Mouse (Mus musculus): Measurements from ENCODE around the gene Reps2. TPM values are rescaled to one million over a fixed set of nuclear protein-coding genes. Genes with fewer than 3 reads are reported as not detected.

Reps2 gene
- polyA plus RNA-seq, 1 experiment from 2014 or later: 4.3 TPM

DNA sequence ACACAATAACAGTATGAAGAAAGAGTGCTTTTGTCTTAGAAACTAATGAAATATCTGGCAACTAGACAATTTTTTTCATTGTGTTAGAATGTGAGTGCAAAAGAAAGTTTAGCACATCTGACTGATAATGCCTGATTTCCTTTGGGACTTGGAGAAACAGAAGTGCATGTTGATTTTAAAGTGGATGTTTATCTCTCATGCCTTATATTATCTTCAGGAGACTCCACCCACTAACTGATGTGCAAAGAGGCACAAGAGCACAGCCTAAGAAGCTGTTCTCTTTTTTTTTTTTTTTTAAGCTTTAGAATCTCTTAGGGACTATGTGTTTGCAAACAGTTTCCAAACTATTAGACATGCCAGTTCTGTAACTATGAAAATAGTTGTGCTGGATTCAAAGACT, 7.7 kb upstream of the Reps2 start:
- Histone ChIP-seq H3K4me3 (replicated peaks; ENCODE audit: low read depth, low read length) (no peak overlapping the region), H3K9me3 (ENCODE audit: control insufficient read depth, low read length) (no peaks in the 10 kb centered on the region), H3K4me2 (ENCODE audit: low read length) (no peak overlapping the region), H3K36me3 (ENCODE audit: control insufficient read depth, insufficient read depth, low read length) (no peaks in the 10 kb centered on the region), H3K27ac (replicated peaks; ENCODE audit: low read depth, low read length) (no peak overlapping the region), H3K27me3 (ENCODE audit: control insufficient read depth, insufficient read depth, low read length) (no peaks in the 10 kb centered on the region), H3K4me1 (ENCODE audit: control insufficient read depth, insufficient read depth, low read length) (no peaks in the 10 kb centered on the region), H3K9ac (replicated peaks; ENCODE audit: low read length) (no peak overlapping the region)
- no peak for ATAC-seq (ENCODE audit: low FRiP score, low TSS enrichment)
- no peak for DNase-seq

DNA sequence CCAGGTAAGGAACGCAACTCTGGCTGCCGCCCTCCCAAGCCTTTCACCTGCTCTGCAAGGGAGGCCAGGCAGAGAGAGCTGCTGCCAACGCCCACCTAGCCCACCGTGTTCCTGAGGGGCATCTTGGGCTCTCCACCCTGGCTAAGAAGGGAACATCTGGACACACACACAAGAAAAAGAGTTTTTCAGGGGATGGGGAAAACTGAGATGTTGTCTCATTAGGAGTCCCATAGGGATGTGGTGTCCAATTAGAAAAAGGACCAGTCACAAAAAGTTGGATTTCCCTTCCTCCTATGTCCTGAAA, 292 bp upstream of the Reps2 start:
- H3K4me3 ChIP-seq (replicated peaks; ENCODE audit: low read depth, low read length): peak overlapping the region; percentile 56
- no peak overlapping the region for H3K9ac ChIP-seq (replicated peaks; ENCODE audit: low read length)
- no peaks in the 10 kb centered on the region for H3K36me3 ChIP-seq (ENCODE audit: control insufficient read depth, insufficient read depth, low read length)
- ATAC-seq (ENCODE audit: low FRiP score, low TSS enrichment): no peak
- WGBS: 24% methylated on average over 4 of the region's 4 CpGs
- no peaks in the 10 kb centered on the region; the same call in 1 of the 2 replicates for H3K27me3 ChIP-seq (ENCODE audit: control insufficient read depth, insufficient read depth, low read length)
- no peak for DNase-seq
- no peak overlapping the region for H3K27ac ChIP-seq (replicated peaks; ENCODE audit: low read depth, low read length)
- no peaks in the 10 kb centered on the region for H3K9me3 ChIP-seq (ENCODE audit: control insufficient read depth, low read length)
- H3K4me1 ChIP-seq (ENCODE audit: control insufficient read depth, insufficient read depth, low read length): no peaks in the 10 kb centered on the region
- peak overlapping the region; percentile 57 for H3K4me2 ChIP-seq (ENCODE audit: low read length)

DNA sequence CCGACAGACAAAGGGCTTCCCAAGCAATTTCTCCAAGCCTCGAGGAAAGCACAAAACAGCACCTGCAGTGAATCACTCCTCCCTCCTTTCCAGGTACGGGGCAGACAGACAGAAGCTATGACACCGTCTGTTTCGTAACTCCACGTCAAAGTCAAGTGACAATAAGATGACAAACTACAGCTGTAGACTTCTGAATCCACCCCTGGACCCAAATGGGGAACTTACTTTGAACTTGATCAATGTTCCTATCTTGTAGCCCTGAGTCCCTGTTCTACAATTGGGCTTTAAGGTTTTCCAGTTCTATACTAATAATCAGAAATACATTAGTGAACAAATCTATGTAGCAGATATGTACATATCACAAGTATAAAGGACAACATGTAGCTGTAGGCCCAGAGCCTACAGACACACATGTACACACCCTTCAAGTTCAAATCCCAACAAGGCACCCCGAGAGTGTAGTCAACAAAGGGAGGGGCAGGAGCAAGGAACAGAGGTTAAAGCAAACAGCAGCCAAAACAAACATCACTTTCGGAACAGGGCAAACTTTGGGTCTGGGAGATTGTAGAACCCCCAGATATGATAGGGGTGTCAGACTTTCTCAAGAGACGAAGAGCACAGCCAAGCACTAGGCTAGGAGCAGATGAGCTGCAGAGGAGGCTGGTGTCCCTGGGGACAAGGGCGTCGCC, 903 bp downstream of the Reps2 start:
- 55% methylated on average over 11 of the region's 11 CpGs for WGBS
- peak overlapping the region; percentile 57 for H3K4me2 ChIP-seq (ENCODE audit: low read length)
- no peak for ATAC-seq (ENCODE audit: low FRiP score, low TSS enrichment)
- peak overlapping the region; percentile 56 for H3K4me3 ChIP-seq (replicated peaks; ENCODE audit: low read depth, low read length)
- H3K27me3 ChIP-seq (ENCODE audit: control insufficient read depth, insufficient read depth, low read length): no peaks in the 10 kb centered on the region; the same call in 1 of the 2 replicates
- H3K36me3 ChIP-seq (ENCODE audit: control insufficient read depth, insufficient read depth, low read length): no peaks in the 10 kb centered on the region
- DNase-seq: peak; percentile 47
- no peaks in the 10 kb centered on the region for H3K9me3 ChIP-seq (ENCODE audit: control insufficient read depth, low read length)
- peak overlapping the region; percentile 63 for H3K9ac ChIP-seq (replicated peaks; ENCODE audit: low read length)
- no peak overlapping the region for H3K27ac ChIP-seq (replicated peaks; ENCODE audit: low read depth, low read length)
- H3K4me1 ChIP-seq (ENCODE audit: control insufficient read depth, insufficient read depth, low read length): no peaks in the 10 kb centered on the region

DNA sequence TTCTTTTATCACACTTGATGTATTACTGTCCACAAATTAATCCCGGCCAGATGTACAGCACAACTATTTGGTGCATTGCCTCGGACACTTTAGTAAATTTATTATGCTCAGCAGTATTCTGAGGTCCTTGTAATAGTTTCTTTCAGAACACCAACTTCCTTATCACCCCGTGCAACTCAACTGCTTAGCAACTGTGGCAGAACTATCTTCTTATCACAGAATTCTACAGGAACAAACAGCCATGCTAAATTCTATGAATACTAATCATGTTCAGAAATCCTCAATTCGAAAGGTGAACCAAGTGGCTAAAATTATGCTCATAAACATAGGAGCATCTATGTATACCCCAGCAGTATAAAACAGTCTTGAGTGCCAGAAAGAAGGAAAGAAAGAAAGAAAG, 1.7 kb downstream of the Reps2 start:
- Histone ChIP-seq H3K9me3 (ENCODE audit: control insufficient read depth, low read length) (no peaks in the 10 kb centered on the region), H3K9ac (replicated peaks; ENCODE audit: low read length) (no peak overlapping the region), H3K4me3 (replicated peaks; ENCODE audit: low read depth, low read length) (peak overlapping the region; percentile 56), H3K4me1 (ENCODE audit: control insufficient read depth, insufficient read depth, low read length) (no peaks in the 10 kb centered on the region), H3K27me3 (ENCODE audit: control insufficient read depth, insufficient read depth, low read length) (no peaks in the 10 kb centered on the region; the same call in 1 of the 2 replicates), H3K36me3 (ENCODE audit: control insufficient read depth, insufficient read depth, low read length) (no peaks in the 10 kb centered on the region), H3K4me2 (ENCODE audit: low read length) (peak overlapping the region; percentile 57), H3K27ac (replicated peaks; ENCODE audit: low read depth, low read length) (no peak overlapping the region)
- ATAC-seq (ENCODE audit: low FRiP score, low TSS enrichment) (no peak), DNase-seq (no peak)
- 77% methylated on average over 4 of the region's 4 CpGs for WGBS

DNA sequence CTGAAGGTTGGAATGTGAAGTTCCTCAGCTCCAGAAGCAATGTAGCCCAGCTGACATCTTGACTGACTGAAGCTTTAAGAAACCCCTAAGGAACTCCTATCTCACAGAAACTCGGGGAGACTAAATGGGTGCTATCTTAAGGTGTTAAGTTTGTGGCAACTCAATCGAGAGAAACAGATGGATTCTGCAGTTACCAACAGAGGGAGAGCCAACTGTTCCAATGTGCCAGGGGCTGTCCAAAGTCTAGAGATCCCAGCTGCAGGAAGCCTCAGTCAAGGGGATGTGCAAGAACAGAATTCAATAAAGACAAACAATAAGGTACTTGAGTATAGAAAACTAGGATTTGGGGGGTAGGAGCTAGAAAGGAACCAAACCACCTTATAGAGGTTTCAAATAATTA, 8.3 kb downstream of the Reps2 start:
- H3K4me2 ChIP-seq (ENCODE audit: low read length): no peak overlapping the region
- H3K9me3 ChIP-seq (ENCODE audit: control insufficient read depth, low read length): no peaks in the 10 kb centered on the region
- H3K4me1 ChIP-seq (ENCODE audit: control insufficient read depth, insufficient read depth, low read length): no peaks in the 10 kb centered on the region
- ATAC-seq (ENCODE audit: low FRiP score, low TSS enrichment): no peak
- H3K27ac ChIP-seq (replicated peaks; ENCODE audit: low read depth, low read length): no peak overlapping the region
- 73% methylated on average over 2 of the region's 2 CpGs for WGBS
- no peak overlapping the region for H3K4me3 ChIP-seq (replicated peaks; ENCODE audit: low read depth, low read length)
- no peak overlapping the region for H3K9ac ChIP-seq (replicated peaks; ENCODE audit: low read length)
- H3K36me3 ChIP-seq (ENCODE audit: control insufficient read depth, insufficient read depth, low read length): no peaks in the 10 kb centered on the region
- no peaks in the 10 kb centered on the region for H3K27me3 ChIP-seq (ENCODE audit: control insufficient read depth, insufficient read depth, low read length)
- DNase-seq: no peak

DNA sequence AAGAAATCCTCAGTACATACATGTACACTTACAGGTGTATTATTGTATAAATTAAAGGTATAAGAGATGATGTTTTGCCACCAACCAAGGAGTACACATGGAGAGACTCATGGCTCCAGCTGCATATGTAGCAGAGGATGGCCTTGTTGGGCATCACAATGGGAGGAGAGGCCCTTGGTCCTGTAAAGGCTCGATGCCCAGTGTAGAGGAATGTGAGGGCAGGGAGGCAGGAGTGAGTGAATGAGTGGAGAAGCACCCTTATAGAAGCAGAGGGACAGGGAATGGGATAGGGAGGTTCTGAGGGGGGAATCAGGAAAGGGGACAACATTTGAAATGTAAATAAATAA, 21.4 kb downstream of the Reps2 start:
- peaks cover 7% of the 10 kb centered on the region; the same call in 1 of the 2 replicates for H3K4me1 ChIP-seq (ENCODE audit: control insufficient read depth, insufficient read depth, low read length)
- no peak for DNase-seq
- no peaks in the 10 kb centered on the region for H3K36me3 ChIP-seq (ENCODE audit: control insufficient read depth, insufficient read depth, low read length)
- no peak overlapping the region for H3K4me3 ChIP-seq (replicated peaks; ENCODE audit: low read depth, low read length)
- 72% methylated on average over 1 of the region's 1 CpGs for WGBS
- no peaks in the 10 kb centered on the region for H3K27me3 ChIP-seq (ENCODE audit: control insufficient read depth, insufficient read depth, low read length)
- no peaks in the 10 kb centered on the region for H3K9me3 ChIP-seq (ENCODE audit: control insufficient read depth, low read length)
- no peak overlapping the region for H3K9ac ChIP-seq (replicated peaks; ENCODE audit: low read length)
- ATAC-seq (ENCODE audit: low FRiP score, low TSS enrichment): 0 out of 2 replicates have a peak, but pooled peaks have one; percentile 17
- H3K4me2 ChIP-seq (ENCODE audit: low read length): no peak overlapping the region
- H3K27ac ChIP-seq (replicated peaks; ENCODE audit: low read depth, low read length): peak overlapping the region; percentile 70

DNA sequence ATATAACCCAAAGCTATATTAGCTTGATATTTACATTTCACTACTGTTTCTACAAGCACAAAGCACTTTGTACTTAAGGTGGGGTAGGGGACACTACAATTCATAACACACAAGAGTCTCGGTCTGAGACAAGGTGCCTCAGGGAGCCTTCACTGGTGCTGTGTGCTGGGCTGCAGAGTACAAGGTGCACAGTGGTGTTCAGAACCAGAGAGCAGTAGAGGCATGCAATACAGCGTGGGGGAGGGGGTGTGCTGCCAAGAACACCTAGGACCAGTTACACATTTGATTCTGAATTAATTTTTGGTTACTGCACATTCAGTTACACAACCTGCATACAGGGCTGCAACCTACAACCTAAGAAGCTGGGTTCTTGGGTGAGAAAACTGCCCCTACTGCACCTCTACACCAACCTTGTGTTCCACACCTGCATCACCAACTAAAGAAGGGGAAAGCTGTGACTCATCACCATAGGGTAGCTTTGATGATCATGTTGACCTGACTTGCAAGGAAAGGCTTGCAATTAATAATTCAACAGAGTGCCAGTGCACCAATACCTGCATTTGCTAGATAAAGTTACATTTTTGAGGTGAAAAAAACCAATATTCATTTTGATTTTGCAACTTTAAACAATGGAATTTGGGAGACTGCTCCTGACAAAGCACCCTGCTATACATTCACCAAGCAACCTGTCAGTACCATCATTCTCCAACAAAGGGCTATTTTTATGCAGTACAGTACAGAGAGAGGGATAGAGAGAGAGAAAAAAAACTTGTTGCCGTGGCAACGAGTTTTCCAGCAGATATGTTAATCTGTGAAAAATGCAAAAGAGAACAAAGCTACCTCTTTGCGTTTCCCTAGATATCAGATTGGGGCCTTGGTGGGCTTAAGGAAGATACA, 22.0 kb downstream of the Reps2 start:
- ATAC-seq (ENCODE audit: low FRiP score, low TSS enrichment) (peak; percentile 85; the same call in 1 of the 2 replicates), DNase-seq (peak; percentile 76)
- 58% methylated on average over 5 of the region's 5 CpGs for WGBS
- Histone ChIP-seq H3K4me1 (ENCODE audit: control insufficient read depth, insufficient read depth, low read length) (peaks cover 7% of the 10 kb centered on the region; the same call in 1 of the 2 replicates), H3K9ac (replicated peaks; ENCODE audit: low read length) (no peak overlapping the region), H3K9me3 (ENCODE audit: control insufficient read depth, low read length) (no peaks in the 10 kb centered on the region), H3K4me3 (replicated peaks; ENCODE audit: low read depth, low read length) (no peak overlapping the region), H3K4me2 (ENCODE audit: low read length) (no peak overlapping the region), H3K27ac (replicated peaks; ENCODE audit: low read depth, low read length) (peak overlapping the region; percentile 70), H3K36me3 (ENCODE audit: control insufficient read depth, insufficient read depth, low read length) (no peaks in the 10 kb centered on the region), H3K27me3 (ENCODE audit: control insufficient read depth, insufficient read depth, low read length) (no peaks in the 10 kb centered on the region)

DNA sequence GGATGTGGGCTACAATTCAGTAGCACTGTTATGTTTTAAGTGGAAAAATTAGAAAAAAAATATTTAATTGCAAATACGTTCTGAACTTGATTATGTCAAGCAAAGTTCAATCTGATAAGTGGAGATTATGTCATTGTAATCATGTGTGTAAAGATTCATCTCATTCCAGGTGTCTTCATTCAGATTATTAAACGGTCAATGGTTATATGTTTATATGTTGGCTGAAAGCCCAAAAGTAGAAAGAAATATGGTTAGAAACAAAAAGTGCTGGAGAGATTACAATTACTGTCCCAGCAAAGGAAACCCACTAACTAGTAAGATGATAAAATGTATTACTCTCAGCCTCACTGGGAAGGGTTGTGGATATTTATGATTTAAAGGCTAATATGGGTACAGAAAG, 23.7 kb downstream of the Reps2 start:
- H3K27ac ChIP-seq (replicated peaks; ENCODE audit: low read depth, low read length): no peak overlapping the region
- peaks cover 7% of the 10 kb centered on the region; the same call in 1 of the 2 replicates for H3K4me1 ChIP-seq (ENCODE audit: control insufficient read depth, insufficient read depth, low read length)
- no peak overlapping the region for H3K4me3 ChIP-seq (replicated peaks; ENCODE audit: low read depth, low read length)
- H3K36me3 ChIP-seq (ENCODE audit: control insufficient read depth, insufficient read depth, low read length): no peaks in the 10 kb centered on the region
- 86% methylated on average over 2 of the region's 2 CpGs for WGBS
- no peak overlapping the region for H3K9ac ChIP-seq (replicated peaks; ENCODE audit: low read length)
- H3K27me3 ChIP-seq (ENCODE audit: control insufficient read depth, insufficient read depth, low read length): no peaks in the 10 kb centered on the region
- no peak overlapping the region for H3K4me2 ChIP-seq (ENCODE audit: low read length)
- ATAC-seq (ENCODE audit: low FRiP score, low TSS enrichment) (no peak), DNase-seq (no peak)
- no peaks in the 10 kb centered on the region for H3K9me3 ChIP-seq (ENCODE audit: control insufficient read depth, low read length)

DNA sequence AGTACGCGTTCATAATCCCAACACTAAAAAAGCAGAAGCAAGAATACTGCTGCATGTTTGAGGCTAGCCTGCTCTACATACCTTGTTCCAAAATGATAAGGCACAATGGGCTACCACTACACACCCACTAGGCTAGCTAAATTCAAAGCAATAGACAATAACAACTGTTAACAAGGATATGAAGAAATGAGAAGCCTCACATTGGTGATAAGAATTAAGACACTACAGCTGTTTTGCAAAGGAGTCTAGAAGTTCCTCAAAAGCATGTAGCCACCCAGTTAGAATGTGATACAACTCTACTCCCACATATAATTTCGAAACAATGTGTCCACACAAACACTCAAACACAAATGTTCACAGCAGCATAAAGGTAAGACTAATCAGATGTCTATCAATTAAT, 24.9 kb downstream of the Reps2 start:
- Histone ChIP-seq H3K4me2 (ENCODE audit: low read length) (no peak overlapping the region), H3K9me3 (ENCODE audit: control insufficient read depth, low read length) (no peaks in the 10 kb centered on the region), H3K36me3 (ENCODE audit: control insufficient read depth, insufficient read depth, low read length) (no peaks in the 10 kb centered on the region), H3K9ac (replicated peaks; ENCODE audit: low read length) (no peak overlapping the region), H3K4me1 (ENCODE audit: control insufficient read depth, insufficient read depth, low read length) (peaks cover 7% of the 10 kb centered on the region; the same call in 1 of the 2 replicates), H3K4me3 (replicated peaks; ENCODE audit: low read depth, low read length) (no peak overlapping the region), H3K27ac (replicated peaks; ENCODE audit: low read depth, low read length) (no peak overlapping the region), H3K27me3 (ENCODE audit: control insufficient read depth, insufficient read depth, low read length) (no peaks in the 10 kb centered on the region)
- DNase-seq: no peak
- no peak for ATAC-seq (ENCODE audit: low FRiP score, low TSS enrichment)
- WGBS: 91% methylated on average over 3 of the region's 3 CpGs
